Mouse (Mus musculus) spleen, adult 18-20 months (tissue): ENCODE measurements at regions not wholly inside any gene's neighbourhood (a gene's known extent, or its start where the extent isn't known, plus 50 kb on each side); places are given as distances from the start of the nearest gene placed in this dataset.

Source experiments
- DNase-seq, 2 experiments: peaks; one replicate each; pipeline ENCODE4 v3.0.0; 2022; ENCODE audit warnings: mixed read lengths in 2 of 2

GRCm38 (mm10) chr7:33795016-33795415, 51.4 kb downstream of the Scgb1b24 start:
- peak in 1 of 2 experiments; percentile 18 for DNase-seq
